Mouse (Mus musculus) kidney, adult 2 months (tissue): ENCODE measurements around the gene Arhgap9.

Experiments
- CTCF ChIP-seq: fragments of 200-500 bp; conservative IDR thresholded peaks from 2 replicates; pipeline ENCODE4 v1.5.1; 2011; ENCODE audit warnings: low read depth, mild to moderate bottlenecking, control low read depth, low read length, moderate library complexity, mixed read lengths; ENCODE audit not compliant: insufficient read depth, insufficient read length
- POLR2A ChIP-seq: fragments of 200-500 bp; IDR thresholded peaks from one replicate; pipeline ENCODE4 v1.6.1; 2011; ENCODE audit warnings: low read depth, low read length, control low read depth

DNA sequence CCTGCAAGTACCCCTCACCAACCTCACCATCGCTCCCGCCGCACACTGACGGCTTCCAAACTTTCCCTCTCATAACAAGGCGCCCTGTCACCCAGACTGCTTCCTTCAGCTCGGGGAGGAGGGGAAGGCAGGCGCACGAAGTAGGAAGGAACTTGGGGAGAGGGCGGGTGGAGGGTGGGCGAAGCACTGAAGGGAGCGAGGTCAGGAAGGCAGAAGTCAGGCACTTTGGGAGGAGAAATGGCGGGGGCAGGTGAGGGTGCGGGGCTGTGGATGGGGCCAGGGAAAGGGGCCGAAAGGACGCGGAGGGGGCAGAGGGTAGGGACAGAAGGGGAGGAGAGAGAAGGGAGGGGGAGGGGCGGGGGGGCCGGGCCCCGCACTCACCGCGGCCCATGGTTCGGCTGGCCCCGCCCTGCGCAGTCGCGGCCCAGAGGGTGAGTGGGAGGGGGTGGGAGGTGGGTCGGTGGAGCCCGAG, 33.4 kb upstream of the Arhgap9 start:
- TF ChIP-seq POLR2A, result peak; percentile 5
- TF ChIP-seq CTCF, result no peak
